Mouse (Mus musculus) heart, adult 2 months (tissue): ENCODE data around the gene Qprt. TPM values are rescaled to one million over a fixed set of nuclear protein-coding genes. Genes with fewer than 3 reads are reported as not detected.
A peak's percentile ranks its signal among the peaks of the same experiment; 100 is the strongest.

Source experiments
- DNase-seq, 2 experiments: peaks; one replicate each; pipeline ENCODE4 v3.0.0; 2021
- H3K27ac ChIP-seq: fragments of 200-600 bp; 2 replicates; pipeline ENCODE4 v1.8.1; 2022
- H3K27me3 ChIP-seq: fragments of 200-500 bp; 2 replicates; pipeline ENCODE4 v1.6.1; 2012; ENCODE audit warnings: mild to moderate bottlenecking, low read length, inconsistent platforms, mixed read lengths; ENCODE audit not compliant: control insufficient read depth, insufficient read depth
- H3K36me3 ChIP-seq: fragments of 200-500 bp; 2 replicates; pipeline ENCODE4 v1.6.1; 2012; ENCODE audit warnings: low read length, inconsistent platforms; ENCODE audit not compliant: control insufficient read depth, insufficient read depth
- H3K4me1 ChIP-seq: fragments of 200-500 bp; 2 replicates; pipeline ENCODE4 v1.6.1; 2011; ENCODE audit warnings: low read length; ENCODE audit not compliant: control insufficient read depth, insufficient read depth
- H3K4me3 ChIP-seq: fragments of 200-600 bp; 2 replicates; pipeline ENCODE4 v1.8.1; 2022
- H3K79me2 ChIP-seq: fragments of 200-500 bp; replicated peaks from 2 replicates; pipeline ENCODE4 v1.6.1; 2012; ENCODE audit warnings: mild to moderate bottlenecking, inconsistent platforms, low read length, moderate library complexity, mixed read lengths; ENCODE audit not compliant: control insufficient read depth, insufficient read depth
- H3K9ac ChIP-seq: fragments of 200-500 bp; 2 replicates; pipeline ENCODE4 v1.6.1; 2012; ENCODE audit warnings: low read depth, mild to moderate bottlenecking, control low read depth, inconsistent platforms, low read length, mixed read lengths
- CTCF ChIP-seq: fragments of 200-600 bp; IDR thresholded peaks from 2 replicates; pipeline ENCODE4 v1.8.1; 2022; ENCODE audit warnings: antibody characterized with exemption, mild to moderate bottlenecking, moderate library complexity
- EP300 ChIP-seq: fragments of 200-500 bp; IDR thresholded peaks from 2 replicates; pipeline ENCODE4 v1.6.1; 2011; ENCODE audit warnings: low read depth, low read length, control low read depth; ENCODE audit not compliant: insufficient read depth
- POLR2A ChIP-seq: fragments of 200-500 bp; IDR thresholded peaks from 2 replicates; pipeline ENCODE4 v1.6.1; 2011; ENCODE audit warnings: mild to moderate bottlenecking, low read depth, low read length, control low read depth; ENCODE audit not compliant: insufficient read depth
- WGBS: fragments of 180-500 bp; shearing (Covaris S2); methylation state at CpG from one replicate; pipeline ENCODE4 v1.1.7; 2018; 5-methylcytosine and 5-hydroxymethylcytosine counted together
- intact Hi-C: fragments of 180-260 bp; cut with DNase I; formaldehyde crosslinking; loops from one replicate; pipeline ENCODE4 v1.15.1; 2025
- polyA plus RNA-seq: library from polyadenylated mRNA; depleted of rRNA; stranded (reverse); fragments of >200 nt; gene quantifications from 2 replicates; pipeline ENCODE4 v1.2.3, GENCODE M21; 2012
- total RNA-seq, 2 experiments: library from RNA; stranded (reverse); gene quantifications; 2 replicates each; pipeline ENCODE4 v1.2.3; 2021

The Qprt gene
- total and polyA plus RNA-seq, 3 experiments, result 0.25 TPM; not detected in 2

DNA sequence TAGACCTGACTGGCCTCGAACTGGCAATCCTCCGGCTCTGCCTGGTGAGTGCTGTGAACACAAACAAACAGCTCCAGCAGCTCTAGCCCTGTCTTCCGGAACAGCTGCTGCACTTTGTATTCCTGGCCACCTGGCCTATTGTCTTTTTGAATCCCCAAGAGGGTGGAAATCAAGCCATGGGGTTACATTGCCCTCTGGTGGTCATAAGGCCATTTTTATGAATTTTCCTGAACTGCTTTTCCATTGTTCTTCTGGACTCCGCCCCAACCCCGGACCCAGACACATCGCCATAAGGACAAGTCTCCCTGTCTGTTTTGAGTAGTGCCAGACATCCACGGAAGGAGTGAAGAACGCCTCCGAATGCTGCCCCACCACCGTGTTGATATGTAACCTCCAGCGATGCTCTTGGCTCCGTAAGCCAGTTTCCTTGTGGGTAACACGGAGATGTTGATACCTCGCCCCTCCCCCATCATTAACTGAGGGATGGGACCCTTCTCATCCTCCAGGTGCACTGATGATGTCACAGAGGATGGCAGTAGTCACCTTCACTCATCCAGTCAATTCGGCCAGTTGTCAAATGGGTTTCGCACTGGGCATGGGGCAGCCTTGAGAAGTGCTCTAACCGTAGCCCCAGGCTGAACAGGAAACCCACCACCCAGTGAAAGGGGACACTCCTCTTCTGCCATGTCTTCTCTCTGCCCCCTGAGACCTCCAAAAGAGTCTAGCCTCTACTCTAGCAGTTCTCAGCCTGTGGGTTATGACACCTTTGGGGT is 17.3 kb downstream of the Qprt start:
- intact Hi-C loops, result loop anchor here (1.0 to 5.0 kb wide), 6 partner anchors 47 to 350 kb away; partner anchors contain the start of genes Pagr1a and Pagr1b
- Histone ChIP-seq H3K4me1 (peaks cover 2% of the 10 kb centered on the region), H3K9ac (no peak overlapping the region), H3K79me2 (no peaks in the 10 kb centered on the region), H3K27me3 (no peaks in the 10 kb centered on the region), H3K36me3 (no peaks in the 10 kb centered on the region), H3K4me3 (no peak overlapping the region; the same call in 1 of the 2 replicates), H3K27ac (no peak overlapping the region; the same call in 1 of the 2 replicates)
- WGBS, result 14% methylated on average over 17 of the region's 17 CpGs
- peak; percentile 71 to 79 for DNase-seq
- TF ChIP-seq EP300 (peak; percentile 97), POLR2A (no peak), CTCF (peak; percentile 87)

DNA sequence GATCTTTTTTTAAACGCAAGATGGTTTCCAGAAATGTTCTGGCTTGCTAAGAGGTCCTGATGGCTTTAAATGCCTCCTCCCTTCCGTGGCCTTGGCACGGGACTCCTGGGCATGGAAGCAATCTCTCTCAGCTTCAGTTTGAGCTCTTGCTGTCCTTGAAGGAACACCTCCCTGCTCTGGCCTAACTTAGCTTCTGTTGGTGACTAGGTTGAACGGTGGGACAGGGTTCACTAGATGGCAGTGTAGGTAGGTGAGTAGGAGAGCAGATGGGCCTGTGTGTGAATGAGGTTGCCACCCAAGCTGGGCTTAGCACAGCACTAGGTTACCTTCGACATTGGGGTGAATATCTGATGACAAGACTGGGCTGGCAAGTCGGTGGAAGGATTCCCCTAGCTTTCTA is 18.1 kb downstream of the Qprt start:
- H3K27me3 ChIP-seq, result no peaks in the 10 kb centered on the region
- H3K9ac ChIP-seq, result no peak overlapping the region
- DNase-seq, result no peak
- peaks cover 2% of the 10 kb centered on the region for H3K4me1 ChIP-seq
- H3K27ac ChIP-seq, result peak overlapping the region; percentile 8; the same call in 1 of the 2 replicates
- no peaks in the 10 kb centered on the region for H3K36me3 ChIP-seq
- WGBS, result 57% methylated on average over 6 of the region's 6 CpGs
- intact Hi-C loops, result loop anchor here (1.0 to 5.0 kb wide), 6 partner anchors 47 to 349 kb away; partner anchors contain the start of genes Pagr1a and Pagr1b
- H3K4me3 ChIP-seq, result no peak overlapping the region
- no peaks in the 10 kb centered on the region for H3K79me2 ChIP-seq
- TF ChIP-seq EP300 (no peak), CTCF (no peak), POLR2A (no peak)

DNA sequence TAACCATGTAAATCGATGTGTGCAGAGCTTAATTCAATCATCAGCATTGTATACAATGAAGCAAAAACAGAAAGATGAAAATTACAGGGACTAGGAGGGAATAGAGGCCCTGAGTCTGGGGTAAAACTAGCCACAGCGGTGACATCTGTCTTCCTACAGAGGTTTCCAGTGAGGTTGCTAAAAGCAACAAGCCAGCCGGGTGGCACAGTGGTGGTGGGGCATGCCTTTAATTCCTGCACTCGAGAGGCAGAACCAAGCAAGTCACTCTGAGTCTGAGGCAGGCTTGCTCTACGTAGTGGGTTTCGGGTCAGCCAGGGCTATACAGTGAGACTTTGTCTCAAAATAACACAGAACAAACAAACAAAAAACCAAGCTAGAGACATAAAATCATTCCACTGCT is 19.9 kb downstream of the Qprt start:
- WGBS, result 68% methylated on average over 6 of the region's 6 CpGs
- DNase-seq, result no peak
- TF ChIP-seq CTCF (no peak), EP300 (no peak)
- Histone ChIP-seq H3K27me3 (no peaks in the 10 kb centered on the region), H3K79me2 (no peaks in the 10 kb centered on the region), H3K4me1 (peaks cover 2% of the 10 kb centered on the region), H3K36me3 (no peaks in the 10 kb centered on the region), H3K27ac (no peak overlapping the region), H3K4me3 (no peak overlapping the region), H3K9ac (no peak overlapping the region)
- intact Hi-C loops, result loop anchor here (5.0 kb wide), 1 partner anchor 45 kb away; no protein-coding TSS in a partner anchor

DNA sequence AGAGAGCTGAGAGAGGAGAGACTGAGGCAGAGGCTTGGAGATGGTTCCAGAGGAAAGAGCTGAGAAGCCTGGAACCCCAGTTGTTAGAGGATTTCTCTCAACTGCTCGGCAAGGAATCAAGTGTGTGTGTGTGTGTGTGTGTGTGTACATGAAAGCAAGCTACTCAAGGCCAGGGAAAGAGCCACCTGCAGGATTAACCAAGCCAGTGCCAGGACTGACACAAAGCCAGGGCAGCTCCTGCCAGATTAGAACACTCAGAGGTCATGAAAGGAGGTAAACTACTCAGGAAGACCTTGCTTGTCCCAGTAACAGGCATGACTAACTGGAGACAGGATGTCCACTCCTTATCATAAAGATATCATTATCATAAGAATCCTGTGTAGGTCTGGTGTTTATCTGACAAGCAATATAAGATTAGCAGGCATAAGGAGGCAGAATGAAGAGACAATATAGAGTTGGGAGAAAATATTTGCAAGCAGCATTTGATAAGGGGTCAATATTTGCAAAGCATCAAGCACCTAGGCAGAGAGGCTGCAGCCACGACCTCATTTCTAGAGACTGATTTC is 20.5 kb downstream of the Qprt start:
- intact Hi-C loops, result loop anchor here (5.0 kb wide), 1 partner anchor 44 kb away; no protein-coding TSS in a partner anchor
- H3K9ac ChIP-seq, result no peak overlapping the region
- H3K27me3 ChIP-seq, result no peaks in the 10 kb centered on the region
- H3K4me3 ChIP-seq, result no peak overlapping the region
- H3K79me2 ChIP-seq, result no peaks in the 10 kb centered on the region
- no peaks in the 10 kb centered on the region for H3K36me3 ChIP-seq
- no peak overlapping the region for H3K27ac ChIP-seq
- H3K4me1 ChIP-seq, result peaks cover 2% of the 10 kb centered on the region
- DNase-seq, result no peak
- WGBS, result 6% methylated on average over 2 of the region's 2 CpGs
- no peak for TF ChIP-seq POLR2A
- TF ChIP-seq EP300, result no peak
- TF ChIP-seq CTCF, result no peak

DNA sequence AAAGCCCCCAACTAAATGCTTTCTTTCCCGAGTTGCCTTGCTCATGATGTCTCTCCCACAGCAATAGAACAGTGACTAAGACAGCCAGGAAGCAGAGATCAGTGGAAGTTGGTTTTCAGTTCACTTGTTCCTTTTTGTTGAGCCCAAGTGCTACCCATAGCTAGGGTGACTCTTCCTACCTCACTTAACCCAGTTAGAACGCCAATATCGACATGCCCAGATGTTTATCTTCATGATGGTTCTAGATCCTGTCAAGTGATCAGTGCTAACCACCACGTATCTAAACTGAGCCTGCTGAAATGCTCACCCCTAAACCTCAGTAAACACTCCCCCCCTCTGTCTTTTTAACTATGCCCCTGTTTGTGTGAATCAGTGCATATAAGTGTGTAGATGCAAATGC is 22.5 kb downstream of the Qprt start:
- WGBS, result 80% methylated on average over 4 of the region's 4 CpGs

DNA sequence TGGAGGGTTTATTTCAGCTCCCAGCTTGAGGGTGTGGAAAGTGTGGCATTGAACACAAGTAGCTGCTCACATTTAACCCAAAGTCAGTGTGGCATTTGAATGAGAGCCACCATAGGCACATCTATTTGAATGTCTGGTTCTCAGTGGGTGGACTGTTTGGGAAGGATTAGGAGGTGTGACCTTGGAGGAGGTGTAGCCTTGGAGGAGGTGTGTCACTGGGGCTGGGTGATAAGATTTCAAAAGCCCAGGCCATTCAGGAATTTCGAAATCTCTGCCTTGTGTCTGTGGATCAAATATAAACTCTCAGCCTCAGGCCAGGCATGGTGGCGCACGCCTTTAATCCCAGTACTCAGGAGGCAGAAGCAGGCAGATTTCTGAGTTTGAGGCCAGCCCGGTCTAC is 23.1 kb downstream of the Qprt start:
- H3K4me1 ChIP-seq, result peaks cover under 1% of the 10 kb centered on the region; the same call in 1 of the 2 replicates
- H3K27ac ChIP-seq, result no peak overlapping the region
- no peaks in the 10 kb centered on the region for H3K79me2 ChIP-seq
- H3K36me3 ChIP-seq, result no peaks in the 10 kb centered on the region
- WGBS, result 89% methylated on average over 4 of the region's 4 CpGs
- TF ChIP-seq CTCF (no peak), POLR2A (no peak), EP300 (no peak)
- H3K4me3 ChIP-seq, result no peak overlapping the region
- H3K27me3 ChIP-seq, result no peaks in the 10 kb centered on the region
- no peak for DNase-seq
- H3K9ac ChIP-seq, result no peak overlapping the region
- intact Hi-C loops, result no loop called here

More for the DNA sequence above, 22.5 kb downstream of the Qprt start:
- Histone ChIP-seq H3K27ac (no peak overlapping the region), H3K27me3 (no peaks in the 10 kb centered on the region), H3K79me2 (no peaks in the 10 kb centered on the region), H3K4me1 (peaks cover 2% of the 10 kb centered on the region), H3K36me3 (no peaks in the 10 kb centered on the region), H3K4me3 (no peak overlapping the region), H3K9ac (no peak overlapping the region)
- intact Hi-C loops, result no loop called here
- no peak for DNase-seq
- TF ChIP-seq POLR2A, result no peak
- no peak for TF ChIP-seq CTCF
- no peak for TF ChIP-seq EP300
